Mouse (Mus musculus) heart, postnatal 0 days (tissue): Measurements from ENCODE around the gene Ncam1. TPM values are rescaled to one million over a fixed set of nuclear protein-coding genes. Genes with fewer than 3 reads are reported as not detected.

ENCODE experiments used
- ATAC-seq: fragments of 200-750 bp; cut with Nextera tagmentation; 2 replicates; pipeline ENCODE4 v1.8.0; 2017; ENCODE audit warnings: low read depth, moderate number of reproducible peaks, moderate library complexity; ENCODE audit not compliant: insufficient read depth
- DNase-seq: peaks from one replicate; pipeline ENCODE4 v3.0.0-alpha.2; 2016; ENCODE audit warnings: low spot score
- H3K27ac ChIP-seq: fragments of 300-500 bp; sonication (generic); 2 replicates; pipeline ENCODE4 v1.5.1; 2014; ENCODE audit warnings: low read depth, mild to moderate bottlenecking
- H3K27me3 ChIP-seq: fragments of 300-500 bp; sonication (generic); 2 replicates; pipeline ENCODE4 v1.6.1; 2014; ENCODE audit warnings: low read length, mixed read lengths; ENCODE audit not compliant: control insufficient read depth, insufficient read depth
- H3K36me3 ChIP-seq: fragments of 300-500 bp; sonication (generic); replicated peaks from 2 replicates; pipeline ENCODE4 v1.6.1; 2014; ENCODE audit warnings: low read length, mixed read lengths; ENCODE audit not compliant: control insufficient read depth, insufficient read depth
- H3K4me1 ChIP-seq: fragments of 300-500 bp; sonication (generic); 2 replicates; pipeline ENCODE4 v1.6.1; 2014; ENCODE audit warnings: antibody characterized with exemption; ENCODE audit not compliant: control insufficient read depth, insufficient read depth
- H3K4me2 ChIP-seq: fragments of 300-500 bp; sonication (generic); 2 replicates; pipeline ENCODE4 v1.6.1; 2014; ENCODE audit warnings: low read depth, mild to moderate bottlenecking, low read length, moderate library complexity
- H3K4me3 ChIP-seq: fragments of 300-500 bp; sonication (generic); 2 replicates; pipeline ENCODE4 v1.5.1; 2014; ENCODE audit warnings: low read depth, low read length
- H3K9ac ChIP-seq: fragments of 300-500 bp; sonication (generic); replicated peaks from 2 replicates; pipeline ENCODE4 v1.6.1; 2014; ENCODE audit warnings: low read depth, low read length, mixed read lengths
- H3K9me3 ChIP-seq: fragments of 300-500 bp; sonication (generic); replicated peaks from 2 replicates; pipeline ENCODE4 v1.6.1; 2016; ENCODE audit warnings: low read length; ENCODE audit not compliant: control insufficient read depth
- CTCF ChIP-seq: IDR thresholded peaks from 2 replicates; pipeline ENCODE4 v1.5.1; 2016; ENCODE audit warnings: antibody characterized with exemption, control low read depth, low read depth
- EP300 ChIP-seq: IDR thresholded peaks from 2 replicates; pipeline ENCODE4 v1.6.1; 2016; ENCODE audit warnings: antibody characterized with exemption, low read depth
- WGBS: fragments of 180-500 bp; shearing (Covaris S2); extraction: QIAGEN DNeasy Blood & Tissue Kit; methylation state at CpG from one replicate; pipeline ENCODE4 v1.1.7; 2014; 5-methylcytosine and 5-hydroxymethylcytosine counted together
- polyA plus RNA-seq: library from polyadenylated mRNA; unstranded; fragments of >200 nt; fragmentation: Nextera tagmentation; extraction: Ambion mirVana; gene quantifications from 2 replicates; pipeline ENCODE4 v1.2.1, GENCODE M21; 2015
- total RNA-seq: library from RNA; depleted of rRNA; stranded (reverse); fragments of >200 nt; gene quantifications from 2 replicates; pipeline ENCODE4 v1.2.3, GENCODE M21; 2014; ENCODE audit warnings: low replicate concordance

Gene Ncam1
- total and polyA plus RNA-seq, 2 experiments from 2014 or later = 91.4 to 154 TPM

GRCm38 (mm10) chr9:49793241-49793640 is 5.5 kb downstream of the Ncam1 start:
- 70% methylated on average over 2 of the region's 2 CpGs for WGBS
- ATAC-seq (no peak), DNase-seq (no peak)
- peaks cover 13% of the 10 kb centered on the region for H3K4me1 ChIP-seq
- H3K27ac ChIP-seq = no peak overlapping the region
- H3K4me3 ChIP-seq = no peak overlapping the region
- no peak for TF ChIP-seq EP300
- TF ChIP-seq CTCF = no peak
- no peaks in the 10 kb centered on the region for H3K36me3 ChIP-seq
- H3K27me3 ChIP-seq = no peaks in the 10 kb centered on the region
- H3K4me2 ChIP-seq = no peak overlapping the region
- no peak overlapping the region for H3K9ac ChIP-seq
- H3K9me3 ChIP-seq = no peaks in the 10 kb centered on the region

- H3K36me3 ChIP-seq = no peaks in the 10 kb centered on the region
- no peak for DNase-seq
- no peaks in the 10 kb centered on the region for H3K9me3 ChIP-seq
- H3K9ac ChIP-seq = no peak overlapping the region
- 53% methylated on average over 4 of the region's 4 CpGs for WGBS
- H3K27me3 ChIP-seq = no peaks in the 10 kb centered on the region
- H3K27ac ChIP-seq = no peak overlapping the region
- TF ChIP-seq CTCF (no peak), EP300 (no peak)
- ATAC-seq = no peak
- peaks cover 13% of the 10 kb centered on the region for H3K4me1 ChIP-seq
- H3K4me2 ChIP-seq = no peak overlapping the region
- no peak overlapping the region for H3K4me3 ChIP-seq
Measured at GRCm38 (mm10) chr9:49792646-49793045, 6.1 kb downstream of the Ncam1 start.

- TF ChIP-seq EP300 (0 out of 2 replicates have a peak, but pooled peaks have one; percentile 10), CTCF (no peak)
- Histone ChIP-seq H3K4me3 (no peak overlapping the region), H3K27ac (peak overlapping the region; percentile 88), H3K36me3 (no peaks in the 10 kb centered on the region), H3K27me3 (no peaks in the 10 kb centered on the region), H3K4me1 (no peaks in the 10 kb centered on the region; the same call in 1 of the 2 replicates), H3K9me3 (0 out of 2 replicates have a peak, but pooled peaks cover 3% of the 10 kb centered on the region), H3K4me2 (no peak overlapping the region; the same call in 1 of the 2 replicates), H3K9ac (no peak overlapping the region)
- DNase-seq (peak; percentile 54), ATAC-seq (peak; percentile 72)
- 37% methylated on average over 9 of the region's 9 CpGs for WGBS
Measured at GRCm38 (mm10) chr9:49781016-49781772, 17.5 kb downstream of the Ncam1 start.

GRCm38 (mm10) chr9:49777015-49777637 is 21.6 kb downstream of the Ncam1 start:
- no peak overlapping the region for H3K27ac ChIP-seq
- no peak overlapping the region for H3K9ac ChIP-seq
- H3K9me3 ChIP-seq = no peaks in the 10 kb centered on the region
- ATAC-seq = no peak
- DNase-seq = no peak
- H3K36me3 ChIP-seq = no peaks in the 10 kb centered on the region
- TF ChIP-seq EP300 (no peak), CTCF (no peak)
- H3K4me1 ChIP-seq = peaks cover 5% of the 10 kb centered on the region; the same call in 1 of the 2 replicates
- H3K4me3 ChIP-seq = no peak overlapping the region
- H3K27me3 ChIP-seq = no peaks in the 10 kb centered on the region
- H3K4me2 ChIP-seq = no peak overlapping the region
- 84% methylated on average over 7 of the region's 7 CpGs for WGBS

- 65% methylated on average over 2 of the region's 2 CpGs for WGBS
- DNase-seq = no peak
- no peak for ATAC-seq
Measured at GRCm38 (mm10) chr9:49766634-49767033, 32.1 kb downstream of the Ncam1 start.

More at GRCm38 (mm10) chr9:49766634-49767033, 32.1 kb downstream of the Ncam1 start:
- no peaks in the 10 kb centered on the region for H3K9me3 ChIP-seq
- no peak overlapping the region for H3K9ac ChIP-seq
- no peak overlapping the region for H3K27ac ChIP-seq
- peaks cover 2% of the 10 kb centered on the region; the same call in 1 of the 2 replicates for H3K4me1 ChIP-seq
- no peaks in the 10 kb centered on the region for H3K27me3 ChIP-seq
- H3K36me3 ChIP-seq = no peaks in the 10 kb centered on the region
- H3K4me2 ChIP-seq = no peak overlapping the region
- H3K4me3 ChIP-seq = no peak overlapping the region
- no peak for TF ChIP-seq EP300
- no peak for TF ChIP-seq CTCF
